Mouse (Mus musculus) small intestine, adult 2 months (tissue): Measurements from ENCODE around the gene Zfp990.
"Not testable (repeated sequence)": the region's sequence is repeated elsewhere in the genome, so short reads cannot be mapped to it uniquely, and the experiment has no call there.

Experiments used
- CTCF ChIP-seq: fragments of 200-500 bp; IDR thresholded peaks from 2 replicates; pipeline ENCODE4 v1.5.1; 2012; ENCODE audit warnings: low read depth, mild to moderate bottlenecking, control low read depth, inconsistent platforms, low read length, moderate library complexity, mixed read lengths; ENCODE audit not compliant: insufficient replicate concordance, insufficient read length; ENCODE audit errors: extremely low read depth
- POLR2A ChIP-seq: fragments of 200-500 bp; IDR thresholded peaks from 2 replicates; pipeline ENCODE4 v1.6.1; 2012; ENCODE audit warnings: low read depth, mild to moderate bottlenecking, control low read depth, inconsistent platforms, low read length, moderate library complexity

GRCm38 (mm10) chr4:145580333-145580732 lies 69.8 kb downstream of the Zfp990 start:
- TF ChIP-seq CTCF, POLR2A: not testable (repeated sequence)
